Mouse (Mus musculus) MEL (cell line): ENCODE results near the gene Mcoln3. TPM values are rescaled to one million over a fixed set of nuclear protein-coding genes. Genes with fewer than 3 reads are reported as not detected.
A peak's percentile ranks its signal among the peaks of the same experiment; 100 is the strongest.

Source experiments
- DNase-seq: peaks from one replicate; pipeline ENCODE4 v3.0.0; 2011; ENCODE audit warnings: low read depth, low spot score
- H3K27ac ChIP-seq: 2 replicates; pipeline ENCODE4 v1.5.1; 2012; ENCODE audit warnings: low read depth, mild to moderate bottlenecking, control low read depth, low read length, moderate library complexity; ENCODE audit not compliant: control insufficient read depth
- H3K27me3 ChIP-seq, 2 experiments: fragments of 150-350 bp in 1 of 2; sonication (generic) in 1 of 2; 2 replicates each; pipeline ENCODE4 v1.6.1; 2012; ENCODE audit warnings: low read length in 2 of 2, mild to moderate bottlenecking in 2 of 2, improper control_type of control experiment in 1 of 2, moderate library complexity in 1 of 2; ENCODE audit not compliant: insufficient read depth in 2 of 2, control insufficient read depth in 1 of 2
- H3K36me3 ChIP-seq, 2 experiments: 2 replicates each; pipeline ENCODE4 v1.6.1; 2012 to 2014; ENCODE audit warnings: low read length in 2 of 2, improper control_type of control experiment in 1 of 2, inconsistent platforms in 1 of 2, mild to moderate bottlenecking in 1 of 2; ENCODE audit not compliant: insufficient read depth in 2 of 2, control insufficient read depth in 1 of 2
- H3K4me1 ChIP-seq, 2 experiments: fragments of 150-350 bp in 1 of 2; sonication (generic) in 1 of 2; 2 replicates each; pipeline ENCODE4 v1.6.1; 2012; ENCODE audit warnings: low read length in 2 of 2, improper control_type of control experiment in 1 of 2, mild to moderate bottlenecking in 1 of 2; ENCODE audit not compliant: insufficient read depth in 2 of 2, control insufficient read depth in 1 of 2
- H3K4me3 ChIP-seq, 2 experiments: fragments of 150-350 bp in 1 of 2; sonication (generic) in 1 of 2; 2 replicates each; pipeline ENCODE4 v1.5.1; 2012; ENCODE audit warnings: low read depth in 2 of 2, low read length in 2 of 2, mild to moderate bottlenecking in 2 of 2, moderate library complexity in 2 of 2, control low read depth in 1 of 2, improper control_type of control experiment in 1 of 2; ENCODE audit not compliant: control insufficient read depth in 1 of 2, insufficient read depth in 1 of 2
- H3K79me2 ChIP-seq: 2 replicates; pipeline ENCODE4 v1.6.1; 2012; ENCODE audit warnings: mild to moderate bottlenecking, low read length, moderate library complexity; ENCODE audit not compliant: control insufficient read depth, poor library complexity, insufficient read depth
- H3K9ac ChIP-seq: 2 replicates; pipeline ENCODE4 v1.6.1; 2012; ENCODE audit warnings: low read depth, mild to moderate bottlenecking, control low read depth, low read length, moderate library complexity; ENCODE audit not compliant: control insufficient read depth, poor library complexity, severe bottlenecking
- H3K9me3 ChIP-seq: fragments of 150-350 bp; sonication (generic); replicated peaks from 2 replicates; pipeline ENCODE4 v1.6.1; 2012; ENCODE audit warnings: mild to moderate bottlenecking, low read length, improper control_type of control experiment, moderate library complexity; ENCODE audit not compliant: insufficient read depth
- BHLHE40 ChIP-seq: IDR thresholded peaks from 2 replicates; pipeline ENCODE4 v1.6.1; 2012; ENCODE audit warnings: low read depth, mild to moderate bottlenecking, inconsistent platforms, low read length, improper control_type of control experiment, borderline replicate concordance
- CHD1 ChIP-seq: IDR thresholded peaks from 2 replicates; pipeline ENCODE4 v1.6.1; 2012; ENCODE audit warnings: low read depth, mild to moderate bottlenecking, inconsistent platforms, low read length, improper control_type of control experiment
- CHD2 ChIP-seq: IDR thresholded peaks from 2 replicates; pipeline ENCODE4 v1.6.1; 2011; ENCODE audit warnings: low read length, improper control_type of control experiment
- CTCF ChIP-seq, 3 experiments: IDR thresholded peaks in 2 of 3; conservative IDR thresholded peaks in 1 of 3; 2 replicates each; pipeline ENCODE4 v1.5.1; 2011 to 2012; ENCODE audit warnings: low read length in 3 of 3, low read depth in 2 of 3, mild to moderate bottlenecking in 2 of 3, improper control_type of control experiment in 1 of 3, inconsistent platforms in 1 of 3, mixed read lengths in 1 of 3, moderate library complexity in 1 of 3; ENCODE audit not compliant: control insufficient read depth in 1 of 3, insufficient read depth in 1 of 3, poor library complexity in 1 of 3, severe bottlenecking in 1 of 3
- E2F4 ChIP-seq: IDR thresholded peaks from 2 replicates; pipeline ENCODE4 v1.6.1; 2011; ENCODE audit warnings: low read depth, low read length, improper control_type of control experiment, borderline replicate concordance
- ELF1 ChIP-seq: IDR thresholded peaks from 2 replicates; pipeline ENCODE4 v1.6.1; 2014; ENCODE audit warnings: low read depth, mild to moderate bottlenecking, inconsistent platforms, low read length, improper control_type of control experiment, moderate library complexity
- EP300 ChIP-seq, 2 experiments: IDR thresholded peaks; 2 replicates each; pipeline ENCODE4 v1.6.1; 2011; ENCODE audit warnings: improper control_type of control experiment in 2 of 2, low read length in 2 of 2, low read depth in 1 of 2, mild to moderate bottlenecking in 1 of 2
- ETS1 ChIP-seq: IDR thresholded peaks from 2 replicates; pipeline ENCODE4 v1.6.1; 2012; ENCODE audit warnings: low read depth, mild to moderate bottlenecking, inconsistent platforms, low read length, improper control_type of control experiment, moderate library complexity
- GABPA ChIP-seq: IDR thresholded peaks from 2 replicates; pipeline ENCODE4 v1.6.1; 2012; ENCODE audit warnings: low read depth, mild to moderate bottlenecking, inconsistent platforms, low read length, improper control_type of control experiment, moderate library complexity
- GATA1 ChIP-seq: IDR thresholded peaks from 2 replicates; pipeline ENCODE4 v1.6.1; 2011; ENCODE audit warnings: low read depth, low read length, improper control_type of control experiment
- HCFC1 ChIP-seq: IDR thresholded peaks from 2 replicates; pipeline ENCODE4 v1.6.1; 2012; ENCODE audit warnings: low read depth, mild to moderate bottlenecking, inconsistent platforms, low read length, improper control_type of control experiment, moderate library complexity
- JUND ChIP-seq: IDR thresholded peaks from 2 replicates; pipeline ENCODE4 v1.6.1; 2011; ENCODE audit warnings: low read depth, mild to moderate bottlenecking, improper control_type of control experiment, low read length
- KAT2A ChIP-seq: conservative IDR thresholded peaks from 2 replicates; pipeline ENCODE4 v1.6.1; 2012; ENCODE audit warnings: low read depth, low read length, improper control_type of control experiment, inconsistent platforms
- MAFK ChIP-seq: IDR thresholded peaks from 2 replicates; pipeline ENCODE4 v1.6.1; 2011; ENCODE audit warnings: low read depth, mild to moderate bottlenecking, low read length, improper control_type of control experiment, borderline replicate concordance
- MAX ChIP-seq: IDR thresholded peaks from 2 replicates; pipeline ENCODE4 v1.6.1; 2011; ENCODE audit warnings: low read length, improper control_type of control experiment
- MAZ ChIP-seq: IDR thresholded peaks from 2 replicates; pipeline ENCODE4 v1.6.1; 2012; ENCODE audit warnings: low read depth, mild to moderate bottlenecking, inconsistent platforms, low read length, improper control_type of control experiment
- MEF2A ChIP-seq: IDR thresholded peaks from 2 replicates; pipeline ENCODE4 v1.6.1; 2014; ENCODE audit warnings: low read depth, mild to moderate bottlenecking, inconsistent platforms, low read length, improper control_type of control experiment; ENCODE audit not compliant: poor library complexity, insufficient replicate concordance, severe bottlenecking; ENCODE audit errors: extremely low read depth
- MXI1 ChIP-seq: IDR thresholded peaks from 2 replicates; pipeline ENCODE4 v1.6.1; 2011; ENCODE audit warnings: mild to moderate bottlenecking, low read depth, low read length, improper control_type of control experiment
- MYB ChIP-seq: IDR thresholded peaks from 2 replicates; pipeline ENCODE4 v1.6.1; 2011; ENCODE audit warnings: mild to moderate bottlenecking, low read depth, low read length, improper control_type of control experiment
- MYC ChIP-seq: IDR thresholded peaks from 2 replicates; pipeline ENCODE4 v1.6.1; 2011; ENCODE audit warnings: low read depth, mild to moderate bottlenecking, low read length, improper control_type of control experiment, moderate library complexity
- NELFE ChIP-seq: IDR thresholded peaks from 2 replicates; pipeline ENCODE4 v1.6.1; 2011; ENCODE audit warnings: low read depth, low read length, improper control_type of control experiment
- NRF1 ChIP-seq: IDR thresholded peaks from 2 replicates; pipeline ENCODE4 v1.6.1; 2014; ENCODE audit warnings: low read depth, mild to moderate bottlenecking, inconsistent platforms, low read length, improper control_type of control experiment, moderate library complexity; ENCODE audit not compliant: poor library complexity, insufficient read depth, severe bottlenecking
- POLR2A ChIP-seq, 2 experiments: IDR thresholded peaks; 2 replicates each; pipeline ENCODE4 v1.6.1; 2011 to 2012; ENCODE audit warnings: low read length in 2 of 2, mild to moderate bottlenecking in 2 of 2, control low read depth in 1 of 2, improper control_type of control experiment in 1 of 2, low read depth in 1 of 2, moderate library complexity in 1 of 2; ENCODE audit not compliant: control insufficient read depth in 1 of 2, insufficient read depth in 1 of 2, poor library complexity in 1 of 2
- POLR2AphosphoS2 ChIP-seq: IDR thresholded peaks from 2 replicates; pipeline ENCODE4 v1.6.1; 2011; ENCODE audit warnings: low read length, improper control_type of control experiment
- POLR2AphosphoS5 ChIP-seq: IDR thresholded peaks from 2 replicates; pipeline ENCODE4 v1.6.1; 2012; ENCODE audit warnings: low read depth, borderline replicate concordance, mild to moderate bottlenecking, inconsistent platforms, low read length, moderate library complexity, mixed read lengths
- RAD21 ChIP-seq: IDR thresholded peaks from 2 replicates; pipeline ENCODE4 v1.6.1; 2011; ENCODE audit warnings: mild to moderate bottlenecking, low read depth, low read length, improper control_type of control experiment
- RCOR1 ChIP-seq: IDR thresholded peaks from 2 replicates; pipeline ENCODE4 v1.6.1; 2012; ENCODE audit warnings: low read depth, mild to moderate bottlenecking, inconsistent platforms, low read length, improper control_type of control experiment
- SIN3A ChIP-seq: IDR thresholded peaks from 2 replicates; pipeline ENCODE4 v1.6.1; 2012; ENCODE audit warnings: low read length, improper control_type of control experiment, inconsistent platforms
- TAL1 ChIP-seq: IDR thresholded peaks from 2 replicates; pipeline ENCODE4 v1.6.1; 2012; ENCODE audit warnings: mild to moderate bottlenecking, inconsistent platforms, low read length, moderate library complexity, mixed read lengths
- TBP ChIP-seq: IDR thresholded peaks from 2 replicates; pipeline ENCODE4 v1.8.0; 2011; ENCODE audit warnings: low read depth, low read length, improper control_type of control experiment
- TCF12 ChIP-seq: IDR thresholded peaks from 2 replicates; pipeline ENCODE4 v1.6.1; 2014; ENCODE audit warnings: low read depth, mild to moderate bottlenecking, inconsistent platforms, low read length, improper control_type of control experiment, moderate library complexity
- UBTF ChIP-seq: IDR thresholded peaks from 2 replicates; pipeline ENCODE4 v1.6.1; 2012; ENCODE audit warnings: low read depth, mild to moderate bottlenecking, inconsistent platforms, low read length, improper control_type of control experiment, moderate library complexity, borderline replicate concordance; ENCODE audit not compliant: insufficient read depth
- USF1 ChIP-seq: IDR thresholded peaks from 2 replicates; pipeline ENCODE4 v1.6.1; 2014; ENCODE audit warnings: low read depth, mild to moderate bottlenecking, inconsistent platforms, low read length, improper control_type of control experiment, moderate library complexity
- USF2 ChIP-seq, 2 experiments: IDR thresholded peaks; 2 replicates each; pipeline ENCODE4 v1.6.1; 2011 to 2012; ENCODE audit warnings: improper control_type of control experiment in 2 of 2, low read length in 2 of 2, borderline replicate concordance in 1 of 2, inconsistent platforms in 1 of 2, low read depth in 1 of 2, mild to moderate bottlenecking in 1 of 2; ENCODE audit not compliant: insufficient read depth in 1 of 2
- ZC3H11A ChIP-seq: IDR thresholded peaks from 2 replicates; pipeline ENCODE4 v1.6.1; 2012; ENCODE audit warnings: low read depth, mild to moderate bottlenecking, inconsistent platforms, low read length, improper control_type of control experiment
- ZKSCAN1 ChIP-seq: IDR thresholded peaks from 2 replicates; pipeline ENCODE4 v1.6.1; 2012; ENCODE audit warnings: low read depth, mild to moderate bottlenecking, inconsistent platforms, low read length, improper control_type of control experiment, moderate library complexity
- ZMIZ1 ChIP-seq: IDR thresholded peaks from 2 replicates; pipeline ENCODE4 v1.6.1; 2012; ENCODE audit warnings: low read depth, mild to moderate bottlenecking, inconsistent platforms, low read length, improper control_type of control experiment, moderate library complexity
- ZNF384 ChIP-seq: IDR thresholded peaks from 2 replicates; pipeline ENCODE4 v1.6.1; 2012; ENCODE audit warnings: low read depth, mild to moderate bottlenecking, inconsistent platforms, low read length, improper control_type of control experiment
- polyA plus RNA-seq, 2 experiments: library from polyadenylated mRNA; stranded (reverse) in 1 of 2; unstranded in 1 of 2; fragments of >175 nt in 1 of 2; fragments of >200 nt in 1 of 2; gene quantifications; 2 replicates each; pipeline versions ENCODE4 v1.2.1 to v1.2.4; 2012; ENCODE audit warnings: low replicate concordance in 2 of 2, low read depth in 1 of 2; ENCODE audit not compliant: insufficient read length in 2 of 2, insufficient read depth in 1 of 2, missing spikeins in 1 of 2
- total RNA-seq: library from RNA; depleted of rRNA; stranded (reverse); fragments of 300-350 nt; gene quantifications from 2 replicates; pipeline ENCODE4 v1.2.3, GENCODE M21; 2012

The Mcoln3 gene
- total and polyA plus RNA-seq, 3 experiments, result not detected

GRCm38 (mm10) chr3:146096986-146097385 lies 20.3 kb upstream of the Mcoln3 start:
- Histone ChIP-seq H3K9me3 (no peaks in the 10 kb centered on the region), H3K4me1 (peaks cover 14 to 26% of the 10 kb centered on the region in 2 experiments), H3K36me3 (peaks cover 0 to 14% of the 10 kb centered on the region in 2 experiments; a peak in 2 of 4 replicates), H3K27me3 (no peaks in the 10 kb centered on the region), H3K9ac (peak overlapping the region; percentile 21), H3K27ac (peak overlapping the region; percentile 83), H3K79me2 (no peaks in the 10 kb centered on the region), H3K4me3 (no peak overlapping the region)
- DNase-seq, result peak; percentile 83
- TF ChIP-seq KAT2A (no peak), MAFK (0 out of 2 replicates have a peak, but pooled peaks have one; percentile 2), MYC (no peak), RAD21 (no peak), ZMIZ1 (no peak), USF2 (IDR thresholded peaks at IDR 0.05; ENCODE audit: borderline replicate concordance in 1 of 2, insufficient read depth in 1 of 2, low read depth in 1 of 2, low read length in 2 of 2) (no peak), POLR2AphosphoS2 (no peak), ELF1 (no peak), MYB (peak; percentile 86), CHD2 (no peak), MAZ (no peak), TCF12 (peak; percentile 82), HCFC1 (peak; percentile 33; the same call in 1 of the 2 replicates), EP300 (IDR thresholded peaks at IDR 0.05; ENCODE audit: low read depth in 1 of 2, low read length in 2 of 2) (peak; percentile 93 to 94), POLR2AphosphoS5 (no peak), JUND (no peak), ETS1 (peak; percentile 87), MXI1 (no peak), ZC3H11A (no peak), MAX (no peak), POLR2A (IDR thresholded peaks at IDR 0.05; ENCODE audit: control insufficient read depth in 1 of 2, insufficient read depth in 1 of 2, low read depth in 1 of 2, low read length in 2 of 2, poor library complexity in 1 of 2) (no peak), NRF1 (no peak), CTCF (IDR thresholded peaks at IDR 0.05 in 2 of 3, conservative IDR thresholded peaks at IDR 0.05 in 1 of 3; ENCODE audit: control insufficient read depth in 1 of 3, insufficient read depth in 1 of 3, low read depth in 2 of 3, low read length in 3 of 3, poor library complexity in 1 of 3, severe bottlenecking in 1 of 3) (no peak), GABPA (no peak), UBTF (no peak), USF1 (no peak), GATA1 (peak; percentile 90), CHD1 (no peak), SIN3A (peak; percentile 76; the same call in 1 of the 2 replicates), TAL1 (no peak), ZNF384 (peak; percentile 90), E2F4 (no peak), RCOR1 (peak; percentile 70; the same call in 1 of the 2 replicates), NELFE (0 out of 2 replicates have a peak, but pooled peaks have one; percentile 23), ZKSCAN1 (no peak), MEF2A (no peak), BHLHE40 (no peak), TBP (no peak)
